Mouse (Mus musculus) thymus, postnatal 36 days (tissue): ENCODE measurements around the gene Cd9.

Source experiments
- DNase-seq, 2 experiments: peaks; one replicate each; pipeline ENCODE4 v3.0.0; 2022; ENCODE audit warnings: mixed read lengths in 2 of 2

The Cd9 gene

GRCm38 (mm10) chr6:125494092-125494871 is at the start of gene Cd9:
Gene Cd9, minus strand, starts transcription at chr6:125494791.
- peak; percentile 43 to 50 for DNase-seq

- DNase-seq = no peak
Measured at GRCm38 (mm10) chr6:125541296-125541695, 46.7 kb upstream of the Cd9 start.

GRCm38 (mm10) chr6:125540826-125541225 is 46.2 kb upstream of the Cd9 start:
- DNase-seq = no peak

- DNase-seq = no peak
Measured at GRCm38 (mm10) chr6:125540199-125540598, 45.6 kb upstream of the Cd9 start.

- no peak for DNase-seq
Measured at GRCm38 (mm10) chr6:125539423-125539822, 44.8 kb upstream of the Cd9 start.

GRCm38 (mm10) chr6:125538469-125538868 is 43.9 kb upstream of the Cd9 start:
- DNase-seq = no peak

- DNase-seq = no peak
Measured at GRCm38 (mm10) chr6:125534990-125535389, 40.4 kb upstream of the Cd9 start.

- no peak for DNase-seq
Measured at GRCm38 (mm10) chr6:125533104-125533650, 38.6 kb upstream of the Cd9 start.

GRCm38 (mm10) chr6:125529479-125529878 is 34.9 kb upstream of the Cd9 start:
- DNase-seq = no peak

- DNase-seq = no peak
Measured at GRCm38 (mm10) chr6:125528614-125529200, 34.1 kb upstream of the Cd9 start.

- no peak for DNase-seq
Measured at GRCm38 (mm10) chr6:125526066-125526465, 31.5 kb upstream of the Cd9 start.

- no peak for DNase-seq
Measured at GRCm38 (mm10) chr6:125524027-125524426, 29.4 kb upstream of the Cd9 start.

GRCm38 (mm10) chr6:125521558-125522193 is 27.1 kb upstream of the Cd9 start:
- no peak for DNase-seq

GRCm38 (mm10) chr6:125515503-125516315 is 21.1 kb upstream of the Cd9 start:
- no peak for DNase-seq

GRCm38 (mm10) chr6:125512950-125513596 is 18.5 kb upstream of the Cd9 start:
- DNase-seq = no peak

- no peak for DNase-seq
Measured at GRCm38 (mm10) chr6:125511196-125511595, 16.6 kb upstream of the Cd9 start.

- DNase-seq = no peak
Measured at GRCm38 (mm10) chr6:125510645-125511044, 16.1 kb upstream of the Cd9 start.

GRCm38 (mm10) chr6:125509783-125510182 is 15.2 kb upstream of the Cd9 start:
- DNase-seq = no peak

GRCm38 (mm10) chr6:125506427-125506826 is 11.8 kb upstream of the Cd9 start:
- DNase-seq = no peak

- DNase-seq = no peak
Measured at GRCm38 (mm10) chr6:125504622-125505355, 10.2 kb upstream of the Cd9 start.

GRCm38 (mm10) chr6:125503186-125503802 is 8.7 kb upstream of the Cd9 start:
- DNase-seq = no peak
